Mouse (Mus musculus) skeletal muscle tissue, adult 2 months (tissue): Measurements from ENCODE around the gene Serbp1.
A peak's percentile ranks its signal among the peaks of the same experiment; 100 is the strongest.

ENCODE experiments used
- DNase-seq: peaks from one replicate; pipeline ENCODE4 v3.0.0-alpha.2; 2012; ENCODE audit warnings: low read depth, low spot score

Serbp1 gene

DNA sequence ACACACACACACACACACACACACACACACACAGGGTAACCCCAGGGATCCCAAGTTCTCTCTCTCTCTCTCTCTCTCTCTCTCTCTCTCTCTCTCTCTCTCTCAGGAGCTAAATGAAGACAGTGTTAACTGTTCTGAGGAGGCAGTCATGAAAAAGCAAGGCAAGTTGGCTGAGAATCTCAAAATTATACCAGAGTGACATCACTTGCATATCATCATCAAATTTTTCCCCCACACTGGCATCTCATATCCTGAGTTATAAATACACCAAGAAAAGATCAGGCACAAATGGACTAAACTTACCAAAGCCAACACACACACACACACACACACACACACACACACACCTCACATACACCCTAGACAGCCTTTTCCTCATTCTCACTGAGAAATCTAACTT, 7.0 kb upstream of the Serbp1 start:
- no peak for DNase-seq

- no peak for DNase-seq
These were observed 2.3 kb upstream of the Serbp1 start for GRCm38 (mm10) chr6:67235649-67236048.

- DNase-seq = no peak
These were observed 1.3 kb upstream of the Serbp1 start for GRCm38 (mm10) chr6:67236491-67237234.

DNA sequence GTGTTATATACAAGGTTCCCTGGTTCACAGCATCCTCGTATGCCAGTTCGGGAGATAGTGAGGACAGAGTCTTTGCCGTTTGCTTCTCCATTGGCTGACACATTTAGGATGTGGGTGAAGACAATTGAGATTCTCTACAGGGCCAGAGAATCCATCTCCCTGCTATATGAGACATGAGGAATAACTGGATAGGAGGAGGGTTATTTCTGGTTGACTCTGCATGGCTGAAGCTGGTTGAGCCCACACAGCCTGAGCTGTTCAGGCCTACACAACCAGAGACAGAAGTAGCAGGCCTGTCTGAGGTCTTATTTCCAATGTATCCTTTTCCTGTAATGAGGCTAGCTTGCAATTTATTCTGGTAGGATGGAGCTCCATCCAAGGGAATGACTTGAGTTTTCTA, 3.3 kb downstream of the Serbp1 start:
- DNase-seq = no peak

GRCm38 (mm10) chr6:67243765-67244420, 5.9 kb downstream of the Serbp1 start:
- no peak for DNase-seq

DNA sequence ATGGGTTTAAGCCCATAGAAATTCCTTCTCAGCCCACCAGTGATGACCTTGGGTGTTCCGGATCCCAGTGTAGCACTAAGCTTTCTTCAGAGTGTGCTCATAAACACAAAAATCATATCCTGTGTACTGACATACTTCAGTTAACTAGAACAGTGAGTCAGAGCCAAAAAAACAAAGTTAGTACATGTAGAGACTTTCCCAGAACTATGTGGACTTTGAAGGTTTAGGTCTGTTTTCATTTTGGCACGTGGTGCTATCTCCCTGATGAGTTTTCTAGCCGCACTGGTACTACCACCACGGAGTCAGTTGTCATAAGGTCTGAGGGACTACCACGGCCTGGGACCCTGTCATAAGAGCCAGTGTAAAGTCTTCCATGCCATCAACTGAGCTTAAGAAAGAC, 6.5 kb downstream of the Serbp1 start:
- no peak for DNase-seq

GRCm38 (mm10) chr6:67251095-67251494, 13.1 kb downstream of the Serbp1 start:
- no peak for DNase-seq

DNA sequence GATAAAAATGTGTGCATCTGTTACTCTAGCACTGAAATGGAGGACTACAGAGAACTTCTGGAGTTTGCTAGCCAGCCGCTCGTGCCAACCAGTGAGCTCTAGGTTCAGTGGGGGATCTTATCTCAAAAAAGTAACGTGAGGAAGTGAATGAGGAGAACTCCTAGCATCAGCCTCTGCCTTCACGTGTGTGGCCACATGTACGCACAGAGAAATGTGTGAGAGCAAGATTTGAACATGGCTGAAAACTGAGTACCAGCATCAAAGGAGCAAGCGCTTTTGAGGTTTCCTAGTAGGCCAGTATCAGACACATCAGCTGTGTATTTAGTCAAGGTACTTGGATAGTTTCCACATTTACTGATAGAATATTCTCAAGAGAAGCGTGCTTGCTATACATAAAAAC, 27.0 kb downstream of the Serbp1 start:
- DNase-seq = no peak

DNA sequence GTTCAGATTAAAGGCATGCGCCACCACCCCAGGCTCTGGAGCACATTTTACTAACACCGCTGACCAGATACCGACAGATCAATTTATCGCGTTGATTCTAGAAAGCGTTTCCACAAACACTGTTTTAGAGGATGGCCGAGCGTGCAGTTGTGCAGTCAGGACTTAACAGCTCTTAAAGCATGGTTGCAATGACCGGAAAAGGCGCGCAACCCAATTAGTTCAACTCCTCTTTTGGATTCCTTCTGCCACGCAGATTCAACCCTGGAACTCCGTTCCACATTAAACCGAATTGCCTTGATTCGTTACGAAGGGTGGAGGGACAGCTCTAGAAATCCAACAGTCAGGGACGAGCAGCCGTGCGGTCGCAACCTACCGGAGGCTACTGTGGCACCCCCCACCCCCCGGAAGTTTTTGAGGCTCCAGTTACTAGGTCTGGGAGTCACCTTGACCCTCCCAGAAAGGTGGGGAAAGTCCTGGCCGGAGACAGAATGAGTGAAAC, 28.2 kb downstream of the Serbp1 start:
- peak; percentile 28 for DNase-seq

DNA sequence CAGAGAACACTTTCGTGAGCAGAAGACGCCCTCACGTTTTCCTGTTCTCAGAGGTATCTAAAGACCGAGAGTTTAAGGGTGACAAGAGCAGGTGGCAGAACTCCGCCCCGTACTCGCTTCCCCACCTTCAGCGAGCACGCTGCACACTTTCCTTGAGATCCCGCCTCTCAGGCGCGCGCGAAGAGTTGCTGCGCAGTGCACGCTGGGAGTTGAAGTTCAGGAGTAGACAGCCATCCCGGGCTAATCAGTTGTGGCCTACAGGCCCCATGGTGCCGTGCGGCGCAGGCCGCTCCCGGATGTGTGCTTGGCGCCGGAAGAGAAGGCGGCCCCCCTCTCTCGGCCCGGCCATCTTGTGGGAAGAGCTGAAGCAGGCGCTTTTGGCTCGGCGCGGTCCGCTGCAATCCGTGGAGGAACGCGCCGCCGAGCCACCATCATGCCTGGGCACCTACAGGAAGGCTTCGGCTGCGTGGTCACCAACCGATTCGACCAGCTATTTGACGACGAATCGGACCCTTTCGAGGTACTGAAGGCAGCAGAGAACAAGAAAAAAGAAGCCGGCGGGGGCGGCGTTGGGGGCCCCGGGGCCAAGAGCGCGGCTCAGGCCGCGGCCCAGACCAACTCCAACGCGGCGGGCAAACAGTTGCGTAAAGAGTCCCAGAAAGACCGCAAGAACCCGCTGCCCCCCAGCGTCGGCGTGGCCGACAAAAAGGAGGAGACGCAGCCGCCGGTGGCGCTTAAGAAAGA, 28.9 kb downstream of the Serbp1 start:
- DNase-seq = peak; percentile 96

DNA sequence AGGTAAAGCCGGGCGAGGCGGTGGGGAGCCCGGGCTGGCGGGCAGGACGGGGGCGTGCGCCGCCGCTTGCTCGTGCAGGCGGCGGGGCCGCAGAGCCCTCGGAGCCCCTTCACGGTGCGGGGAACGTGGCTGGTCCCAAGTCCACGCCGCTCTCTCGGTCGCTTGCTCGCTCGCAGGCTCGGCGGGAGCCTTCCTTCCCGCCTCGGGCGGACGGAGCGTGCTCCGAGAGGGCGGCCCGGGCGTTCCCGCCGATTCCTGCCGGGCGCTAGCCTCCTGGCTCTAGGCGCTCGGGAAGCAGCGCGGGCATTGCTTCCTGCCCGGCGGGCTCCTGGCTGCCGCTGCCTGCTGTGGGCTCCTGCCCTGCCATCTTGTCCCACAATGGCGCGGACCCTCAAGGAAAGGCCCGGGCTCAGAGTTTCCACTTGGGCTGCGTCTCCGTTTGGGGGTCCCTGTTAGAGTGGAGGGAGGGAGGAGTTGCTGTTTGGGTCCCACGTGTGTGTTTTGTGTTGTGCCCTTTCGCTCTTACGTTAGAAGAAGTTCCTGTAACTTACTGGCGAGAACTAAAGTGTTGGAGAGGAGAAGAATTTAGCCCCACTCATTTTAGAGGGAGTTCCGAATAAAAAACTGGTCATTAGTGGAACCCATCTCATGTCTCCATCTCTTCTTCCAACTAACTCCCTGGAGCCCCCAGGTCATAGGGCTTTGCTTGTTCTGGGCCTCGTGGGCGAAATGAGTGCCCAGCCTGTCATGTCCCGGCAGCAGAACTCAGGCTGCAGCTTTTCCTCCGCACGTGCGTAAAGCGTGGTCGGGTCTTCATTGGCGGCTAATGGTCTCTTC, 29.6 kb downstream of the Serbp1 start:
- DNase-seq = peak; percentile 25

DNA sequence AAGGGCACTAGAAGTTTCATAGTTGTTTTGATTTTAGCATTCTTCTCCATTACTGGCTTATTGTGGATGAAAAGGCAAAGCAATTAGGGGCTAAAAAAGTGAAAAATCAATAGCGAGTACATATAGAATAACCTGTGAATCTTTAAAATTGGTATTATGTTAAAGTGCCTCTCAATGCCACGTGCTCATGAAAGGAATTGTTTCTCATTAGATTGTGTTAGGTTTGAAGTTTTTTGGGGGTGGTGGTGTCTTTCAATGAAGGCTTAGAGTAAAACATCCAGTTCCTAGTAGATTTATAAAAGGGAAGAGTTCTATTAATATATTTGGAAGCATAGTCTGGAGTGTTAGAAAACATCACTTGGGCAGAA, 30.3 kb downstream of the Serbp1 start:
- DNase-seq = no peak

GRCm38 (mm10) chr6:67268983-67269382, 31.0 kb downstream of the Serbp1 start:
- no peak for DNase-seq

- no peak for DNase-seq
These were observed 31.5 kb downstream of the Serbp1 start for GRCm38 (mm10) chr6:67269459-67269858.

DNA sequence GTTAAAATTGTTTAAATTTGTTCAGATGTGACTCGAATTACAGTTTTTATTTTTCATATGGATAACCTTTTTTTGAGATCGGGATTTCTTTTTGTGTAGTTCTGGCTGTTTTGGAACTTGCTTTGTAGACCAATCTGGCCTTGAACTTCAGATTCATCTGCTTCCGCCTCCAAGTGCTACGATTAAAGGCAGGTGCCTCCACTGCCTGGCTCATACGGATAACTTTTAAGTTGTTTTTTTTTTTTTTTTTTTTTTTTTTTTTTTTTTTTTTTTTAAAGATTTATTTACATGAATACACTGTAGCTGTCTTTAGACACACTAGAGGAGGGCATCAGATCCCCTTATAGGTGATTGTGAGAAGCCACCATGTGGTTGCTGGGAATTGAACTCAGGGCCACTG, 40.0 kb downstream of the Serbp1 start:
- no peak for DNase-seq

DNA sequence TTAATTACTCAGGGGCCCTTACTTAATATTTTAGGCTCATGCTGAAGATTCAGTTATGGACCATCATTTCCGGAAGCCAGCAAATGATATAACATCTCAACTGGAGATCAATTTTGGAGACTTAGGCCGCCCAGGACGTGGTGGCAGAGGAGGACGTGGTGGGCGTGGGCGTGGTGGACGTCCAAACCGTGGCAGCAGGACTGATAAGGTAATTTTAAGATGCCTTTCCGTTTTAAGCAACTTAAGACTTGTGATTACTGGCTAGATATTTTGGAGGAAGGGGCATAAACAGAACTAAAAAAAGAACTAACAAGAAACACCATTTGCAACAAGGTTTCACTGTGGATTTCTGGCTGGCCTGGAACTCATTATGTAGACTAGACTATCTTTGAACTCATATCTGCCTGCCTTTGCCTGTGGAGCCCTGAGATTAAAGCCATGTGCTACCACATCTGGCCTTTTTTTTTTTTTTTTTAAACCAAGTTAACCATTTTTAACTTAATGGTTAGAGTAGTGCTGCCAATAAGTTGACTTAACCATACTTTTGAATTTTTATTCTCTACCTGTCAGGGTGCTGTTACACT, 43.7 kb downstream of the Serbp1 start:
- DNase-seq = no peak

- DNase-seq = no peak
These were observed 44.9 kb downstream of the Serbp1 start for GRCm38 (mm10) chr6:67282897-67283296.

- no peak for DNase-seq
These were observed 54.2 kb downstream of the Serbp1 start for GRCm38 (mm10) chr6:67292042-67292623.

GRCm38 (mm10) chr6:67296126-67296525, 58.1 kb downstream of the Serbp1 start:
- no peak for DNase-seq

GRCm38 (mm10) chr6:67298742-67299141, 60.8 kb downstream of the Serbp1 start:
- no peak for DNase-seq

- DNase-seq = peak; percentile 28
These were observed 62.3 kb downstream of the Serbp1 start for GRCm38 (mm10) chr6:67300300-67300699.
